Mouse (Mus musculus): Measurements from ENCODE around the gene Wnt7a. TPM values are rescaled to one million over a fixed set of nuclear protein-coding genes. Genes with fewer than 3 reads are reported as not detected.

The Wnt7a gene
- total RNA-seq (2021): 10 to 100 TPM; 18.8 to 27.8 TPM
- long read RNA-seq, transcript Wnt7a-201 (4 exons, 3,172 nt): major isoform, 7 of 16 reads
- long read RNA-seq, partial matches to known transcripts: 0 of 16 reads
- long read RNA-seq, other reads (novel, unspliced or antisense): 9 of 16 reads

GRCm38 (mm10) chr6:91410961-91411368 is at the start of gene Wnt7a:
Gene Wnt7a, minus strand, starts transcription at chr6:91411363.
- peak in 1 of 2 experiments; percentile 19 for DNase-seq (ENCODE audit: low spot score in 2 of 2)

GRCm38 (mm10) chr6:91459471-91459870 is 48.3 kb upstream of the Wnt7a start:
- DNase-seq (ENCODE audit: low spot score in 2 of 2): no peak

- DNase-seq (ENCODE audit: low spot score in 2 of 2): no peak
Measured at GRCm38 (mm10) chr6:91454546-91454945, 43.4 kb upstream of the Wnt7a start.

- DNase-seq (ENCODE audit: low spot score in 2 of 2): no peak
Measured at GRCm38 (mm10) chr6:91452056-91452455, 40.9 kb upstream of the Wnt7a start.

GRCm38 (mm10) chr6:91449472-91450225 is 38.5 kb upstream of the Wnt7a start:
- no peak for DNase-seq (ENCODE audit: low spot score in 2 of 2)

GRCm38 (mm10) chr6:91445316-91445715 is 34.2 kb upstream of the Wnt7a start:
- DNase-seq (ENCODE audit: low spot score in 2 of 2): no peak

GRCm38 (mm10) chr6:91441145-91441662 is 30.0 kb upstream of the Wnt7a start:
- DNase-seq (ENCODE audit: low spot score in 2 of 2): peak in 1 of 2 experiments; percentile 7

- peak; percentile 95 to 99 for DNase-seq (ENCODE audit: low spot score in 2 of 2)
Measured at GRCm38 (mm10) chr6:91440474-91441144, 29.4 kb upstream of the Wnt7a start.

- DNase-seq (ENCODE audit: low spot score in 2 of 2): no peak
Measured at GRCm38 (mm10) chr6:91424151-91424550, 13.0 kb upstream of the Wnt7a start.

GRCm38 (mm10) chr6:91421629-91422028 is 10.5 kb upstream of the Wnt7a start:
- no peak for DNase-seq (ENCODE audit: low spot score in 2 of 2)

- no peak for DNase-seq (ENCODE audit: low spot score in 2 of 2)
Measured at GRCm38 (mm10) chr6:91417291-91417845, 6.2 kb upstream of the Wnt7a start.

GRCm38 (mm10) chr6:91416146-91416545 is 5.0 kb upstream of the Wnt7a start:
- DNase-seq (ENCODE audit: low spot score in 2 of 2): no peak

GRCm38 (mm10) chr6:91414890-91415289 is 3.7 kb upstream of the Wnt7a start:
- DNase-seq (ENCODE audit: low spot score in 2 of 2): peak in 1 of 2 experiments; percentile 56

GRCm38 (mm10) chr6:91411369-91411981 is 312 bp upstream of the Wnt7a start:
- peak; percentile 62 to 91 for DNase-seq (ENCODE audit: low spot score in 2 of 2)

GRCm38 (mm10) chr6:91410168-91410780 is 889 bp downstream of the Wnt7a start:
- DNase-seq (ENCODE audit: low spot score in 2 of 2): no peak

GRCm38 (mm10) chr6:91409448-91410167 is 1.6 kb downstream of the Wnt7a start:
- peak in 1 of 2 experiments; percentile 10 for DNase-seq (ENCODE audit: low spot score in 2 of 2)

GRCm38 (mm10) chr6:91408616-91409015 is 2.5 kb downstream of the Wnt7a start:
- DNase-seq (ENCODE audit: low spot score in 2 of 2): peak in 1 of 2 experiments; percentile 30

GRCm38 (mm10) chr6:91401591-91401990 is 9.6 kb downstream of the Wnt7a start:
- DNase-seq (ENCODE audit: low spot score in 2 of 2): peak in 1 of 2 experiments; percentile 10

- DNase-seq (ENCODE audit: low spot score in 2 of 2): no peak
Measured at GRCm38 (mm10) chr6:91400514-91400913, 10.6 kb downstream of the Wnt7a start.

Measured in layer of hippocampus, adult 18-20 months (tissue).